Mouse (Mus musculus): Measurements from ENCODE around the gene Chd1l. TPM values are rescaled to one million over a fixed set of nuclear protein-coding genes. Genes with fewer than 3 reads are reported as not detected.

Gene Chd1l
- polyA plus RNA-seq, 1 experiment from 2014 or later, result 9.6 TPM

- TF ChIP-seq EP300 (IDR thresholded peaks at IDR 0.05) (no peak), CTCF (IDR thresholded peaks at IDR 0.05) (no peak)
- no peaks in the 10 kb centered on the region for H3K36me3 ChIP-seq (ENCODE audit: insufficient read depth, low read length)
- ATAC-seq (no peak), DNase-seq (ENCODE audit: low spot score) (no peak)
- 42% methylated on average over 8 of the region's 8 CpGs for WGBS
- no peak overlapping the region for H3K4me3 ChIP-seq (ENCODE audit: low read depth, low read length)
- no peaks in the 10 kb centered on the region for H3K4me1 ChIP-seq (ENCODE audit: insufficient read depth, low read depth, low read length)
- H3K9me3 ChIP-seq (ENCODE audit: low read length), result no peaks in the 10 kb centered on the region
- H3K27me3 ChIP-seq (replicated peaks; ENCODE audit: insufficient read depth, low read length), result no peaks in the 10 kb centered on the region
- no peak overlapping the region for H3K27ac ChIP-seq (ENCODE audit: low read length)
- no peak overlapping the region for H3K4me2 ChIP-seq (replicated peaks; ENCODE audit: low read depth, low read length)
- H3K9ac ChIP-seq (replicated peaks; ENCODE audit: low read depth), result no peak overlapping the region
These were observed 63.8 kb downstream of the Chd1l start for GRCm38 (mm10) chr3:97546205-97546604.

- ATAC-seq, result no peak
- DNase-seq (ENCODE audit: low spot score), result no peak
- no peaks in the 10 kb centered on the region for H3K27me3 ChIP-seq (replicated peaks; ENCODE audit: insufficient read depth, low read length)
- no peaks in the 10 kb centered on the region for H3K9me3 ChIP-seq (ENCODE audit: low read length)
- H3K4me2 ChIP-seq (replicated peaks; ENCODE audit: low read depth, low read length), result no peak overlapping the region
- 25% methylated on average over 1 of the region's 1 CpGs for whole genome bisulfite sequencing
- no peak overlapping the region for H3K27ac ChIP-seq (ENCODE audit: low read length)
- no peaks in the 10 kb centered on the region for H3K36me3 ChIP-seq (ENCODE audit: insufficient read depth, low read length)
- H3K9ac ChIP-seq (replicated peaks; ENCODE audit: low read depth), result no peak overlapping the region
- H3K4me3 ChIP-seq (ENCODE audit: low read depth, low read length), result no peak overlapping the region
- no peaks in the 10 kb centered on the region for H3K4me1 ChIP-seq (ENCODE audit: insufficient read depth, low read depth, low read length)
- no peak for TF ChIP-seq CTCF (IDR thresholded peaks at IDR 0.05)
- no peak for TF ChIP-seq EP300 (IDR thresholded peaks at IDR 0.05)
These were observed 69.8 kb downstream of the Chd1l start for GRCm38 (mm10) chr3:97540171-97540570.

GRCm38 (mm10) chr3:97538634-97539033 is 71.4 kb downstream of the Chd1l start:
- ATAC-seq, result peak; percentile 37; the same call in 1 of the 2 replicates
- DNase-seq (ENCODE audit: low spot score), result peak; percentile 32
- TF ChIP-seq EP300 (IDR thresholded peaks at IDR 0.05) (no peak), CTCF (IDR thresholded peaks at IDR 0.05) (peak; percentile 26)
- H3K4me2 ChIP-seq (replicated peaks; ENCODE audit: low read depth, low read length), result no peak overlapping the region
- no peaks in the 10 kb centered on the region for H3K4me1 ChIP-seq (ENCODE audit: insufficient read depth, low read depth, low read length)
- no peaks in the 10 kb centered on the region for H3K36me3 ChIP-seq (ENCODE audit: insufficient read depth, low read length)
- no peaks in the 10 kb centered on the region for H3K27me3 ChIP-seq (replicated peaks; ENCODE audit: insufficient read depth, low read length)
- H3K9me3 ChIP-seq (ENCODE audit: low read length), result no peaks in the 10 kb centered on the region
- WGBS, result 28% methylated on average over 1 of the region's 1 CpGs
- H3K9ac ChIP-seq (replicated peaks; ENCODE audit: low read depth), result no peak overlapping the region
- H3K4me3 ChIP-seq (ENCODE audit: low read depth, low read length), result no peak overlapping the region
- no peak overlapping the region for H3K27ac ChIP-seq (ENCODE audit: low read length)

- Histone ChIP-seq H3K27ac (ENCODE audit: low read length) (no peak overlapping the region), H3K4me3 (ENCODE audit: low read depth, low read length) (no peak overlapping the region), H3K4me2 (replicated peaks; ENCODE audit: low read depth, low read length) (no peak overlapping the region), H3K4me1 (ENCODE audit: insufficient read depth, low read depth, low read length) (no peaks in the 10 kb centered on the region), H3K36me3 (ENCODE audit: insufficient read depth, low read length) (no peaks in the 10 kb centered on the region), H3K9ac (replicated peaks; ENCODE audit: low read depth) (no peak overlapping the region), H3K9me3 (ENCODE audit: low read length) (no peaks in the 10 kb centered on the region), H3K27me3 (replicated peaks; ENCODE audit: insufficient read depth, low read length) (no peaks in the 10 kb centered on the region)
- 0 out of 2 replicates have a peak, but pooled peaks have one; percentile 12 for TF ChIP-seq EP300 (IDR thresholded peaks at IDR 0.05)
- no peak for TF ChIP-seq CTCF (IDR thresholded peaks at IDR 0.05)
- 60% methylated on average over 2 of the region's 2 CpGs for WGBS
- DNase-seq (ENCODE audit: low spot score) (peak; percentile 19), ATAC-seq (peak; percentile 80)
These were observed 73.0 kb downstream of the Chd1l start for GRCm38 (mm10) chr3:97537006-97537405.

GRCm38 (mm10) chr3:97535660-97536059 is 74.3 kb downstream of the Chd1l start:
- 84% methylated on average over 5 of the region's 5 CpGs for WGBS
- DNase-seq (ENCODE audit: low spot score) (no peak), ATAC-seq (no peak)
- H3K4me2 ChIP-seq (replicated peaks; ENCODE audit: low read depth, low read length), result no peak overlapping the region
- H3K27me3 ChIP-seq (replicated peaks; ENCODE audit: insufficient read depth, low read length), result no peaks in the 10 kb centered on the region
- H3K9ac ChIP-seq (replicated peaks; ENCODE audit: low read depth), result no peak overlapping the region
- no peaks in the 10 kb centered on the region for H3K4me1 ChIP-seq (ENCODE audit: insufficient read depth, low read depth, low read length)
- H3K4me3 ChIP-seq (ENCODE audit: low read depth, low read length), result no peak overlapping the region
- H3K27ac ChIP-seq (ENCODE audit: low read length), result no peak overlapping the region
- no peaks in the 10 kb centered on the region for H3K36me3 ChIP-seq (ENCODE audit: insufficient read depth, low read length)
- no peaks in the 10 kb centered on the region for H3K9me3 ChIP-seq (ENCODE audit: low read length)
- TF ChIP-seq CTCF (IDR thresholded peaks at IDR 0.05) (no peak), EP300 (IDR thresholded peaks at IDR 0.05) (no peak)

- no peak overlapping the region for H3K27ac ChIP-seq (ENCODE audit: low read length)
- no peaks in the 10 kb centered on the region for H3K27me3 ChIP-seq (replicated peaks; ENCODE audit: insufficient read depth, low read length)
- H3K4me1 ChIP-seq (ENCODE audit: insufficient read depth, low read depth, low read length), result no peaks in the 10 kb centered on the region
- no peak overlapping the region for H3K9ac ChIP-seq (replicated peaks; ENCODE audit: low read depth)
- no peak overlapping the region for H3K4me2 ChIP-seq (replicated peaks; ENCODE audit: low read depth, low read length)
- H3K36me3 ChIP-seq (ENCODE audit: insufficient read depth, low read length), result no peaks in the 10 kb centered on the region
- DNase-seq (ENCODE audit: low spot score) (no peak), ATAC-seq (no peak)
- 87% methylated on average over 8 of the region's 8 CpGs for WGBS
- no peak overlapping the region for H3K4me3 ChIP-seq (ENCODE audit: low read depth, low read length)
- no peaks in the 10 kb centered on the region for H3K9me3 ChIP-seq (ENCODE audit: low read length)
- no peak for TF ChIP-seq CTCF (IDR thresholded peaks at IDR 0.05)
- TF ChIP-seq EP300 (IDR thresholded peaks at IDR 0.05), result no peak
These were observed 84.5 kb downstream of the Chd1l start for GRCm38 (mm10) chr3:97525458-97525857.

- no peaks in the 10 kb centered on the region for H3K9me3 ChIP-seq (ENCODE audit: low read length)
- 83% methylated on average over 5 of the region's 5 CpGs for WGBS
- no peaks in the 10 kb centered on the region for H3K36me3 ChIP-seq (ENCODE audit: insufficient read depth, low read length)
- no peak for ATAC-seq
- H3K27ac ChIP-seq (ENCODE audit: low read length), result no peak overlapping the region
- no peak overlapping the region for H3K4me3 ChIP-seq (ENCODE audit: low read depth, low read length)
- no peaks in the 10 kb centered on the region for H3K27me3 ChIP-seq (replicated peaks; ENCODE audit: insufficient read depth, low read length)
- no peaks in the 10 kb centered on the region for H3K4me1 ChIP-seq (ENCODE audit: insufficient read depth, low read depth, low read length)
- TF ChIP-seq EP300 (IDR thresholded peaks at IDR 0.05), result no peak
- TF ChIP-seq CTCF (IDR thresholded peaks at IDR 0.05), result peak; percentile 48
- H3K4me2 ChIP-seq (replicated peaks; ENCODE audit: low read depth, low read length), result no peak overlapping the region
- H3K9ac ChIP-seq (replicated peaks; ENCODE audit: low read depth), result no peak overlapping the region
- DNase-seq (ENCODE audit: low spot score), result no peak
These were observed 85.2 kb downstream of the Chd1l start for GRCm38 (mm10) chr3:97524835-97525234.
